Mouse (Mus musculus) hindbrain, embryonic 13.5 days (tissue): ENCODE data around the gene Gpr162. TPM values are rescaled to one million over a fixed set of nuclear protein-coding genes. Genes with fewer than 3 reads are reported as not detected.
A peak's percentile ranks its signal among the peaks of the same experiment; 100 is the strongest.

ENCODE experiments used
- ATAC-seq: fragments of 200-750 bp; cut with Nextera tagmentation; 2 replicates; pipeline ENCODE4 v1.8.0; 2017; ENCODE audit warnings: moderate TSS enrichment; ENCODE audit not compliant: low FRiP score
- H3K27ac ChIP-seq: fragments of 300-500 bp; sonication (generic); 2 replicates; pipeline ENCODE4 v1.5.1; 2015; ENCODE audit warnings: inconsistent platforms, mild to moderate bottlenecking, moderate library complexity
- H3K27me3 ChIP-seq: fragments of 300-500 bp; sonication (generic); 2 replicates; pipeline ENCODE4 v1.6.1; 2015; ENCODE audit warnings: mild to moderate bottlenecking, inconsistent platforms
- H3K36me3 ChIP-seq: fragments of 300-500 bp; sonication (generic); 2 replicates; pipeline ENCODE4 v1.6.1; 2015; ENCODE audit warnings: mild to moderate bottlenecking, inconsistent platforms
- H3K4me1 ChIP-seq: fragments of 300-500 bp; sonication (generic); replicated peaks from 2 replicates; pipeline ENCODE4 v1.6.1; 2015; ENCODE audit warnings: inconsistent platforms
- H3K4me2 ChIP-seq: fragments of 300-500 bp; sonication (generic); 2 replicates; pipeline ENCODE4 v1.6.1; 2015; ENCODE audit warnings: inconsistent platforms, mild to moderate bottlenecking, moderate library complexity
- H3K4me3 ChIP-seq: fragments of 300-500 bp; sonication (generic); 2 replicates; pipeline ENCODE4 v1.5.1; 2015; ENCODE audit warnings: mild to moderate bottlenecking, inconsistent platforms
- H3K9ac ChIP-seq: fragments of 300-500 bp; sonication (generic); 2 replicates; pipeline ENCODE4 v1.6.1; 2015; ENCODE audit warnings: mild to moderate bottlenecking, inconsistent platforms
- H3K9me3 ChIP-seq: fragments of 300-500 bp; sonication (generic); 2 replicates; pipeline ENCODE4 v1.6.1; 2016; ENCODE audit warnings: inconsistent platforms
- WGBS: fragments of 180-500 bp; shearing (Covaris S2); methylation state at CpG from one replicate; pipeline ENCODE4 v1.1.7; 2015; 5-methylcytosine and 5-hydroxymethylcytosine counted together
- polyA plus RNA-seq: library from polyadenylated mRNA; unstranded; fragments of >200 nt; fragmentation: Nextera tagmentation; extraction: Ambion mirVana; gene quantifications from 2 replicates; pipeline ENCODE4 v1.2.1, GENCODE M21; 2015

Gene Gpr162
- polyA plus RNA-seq: 21.3 and 22.5 TPM in 2 replicates

DNA sequence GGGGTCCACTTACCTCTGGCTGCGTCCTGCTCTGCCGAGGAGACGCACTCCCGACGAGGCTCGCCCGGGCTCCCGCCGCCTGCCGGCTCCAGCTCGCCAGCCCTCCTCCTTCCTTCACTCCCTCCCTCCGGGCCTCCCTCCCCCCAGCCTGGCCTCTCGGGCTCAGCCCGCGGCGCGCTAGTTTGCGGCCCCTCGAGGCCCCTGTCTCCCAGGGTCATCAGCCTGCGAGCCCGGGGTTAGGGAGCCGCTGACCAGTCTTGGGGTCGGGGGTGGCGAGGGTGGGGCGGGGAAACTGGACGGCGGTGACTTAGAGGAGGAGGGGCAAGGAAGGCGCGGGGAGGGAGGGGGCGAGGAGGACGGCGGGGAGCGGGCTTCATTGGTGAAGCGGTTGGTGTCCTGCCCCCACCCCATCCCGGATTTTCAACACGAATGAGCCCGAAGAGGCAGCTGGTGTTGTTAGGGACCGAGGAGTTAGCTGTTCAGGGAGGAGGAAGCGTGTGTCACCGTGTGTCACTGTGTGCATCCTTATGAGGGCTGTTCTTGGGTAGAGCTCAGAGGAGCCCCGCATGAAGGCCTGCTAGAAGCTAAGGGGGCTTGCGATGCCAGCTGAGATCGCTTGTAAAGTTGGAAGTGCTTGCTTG, at the start of gene Gpr162:
Gpr162 (minus strand) TSS at position 326 of the 641 bp plus-strand sequence.
- H3K9me3 ChIP-seq: no peaks in the 10 kb centered on the region
- H3K4me3 ChIP-seq: peak within 1 kb of the TSS; percentile 67
- H3K4me2 ChIP-seq: peak within 1 kb of the TSS; percentile 73
- H3K36me3 ChIP-seq: peaks cover 11% of the 10 kb centered on the region
- peaks cover 77% of the 10 kb centered on the region for H3K4me1 ChIP-seq
- ATAC-seq: peak; percentile 64
- H3K27me3 ChIP-seq: peaks cover 4% of the 10 kb centered on the region
- WGBS: under 1% methylated on average over 37 of the region's 43 CpGs
- H3K9ac ChIP-seq: peak within 1 kb of the TSS; percentile 89
- peak within 1 kb of the TSS; percentile 95 for H3K27ac ChIP-seq

DNA sequence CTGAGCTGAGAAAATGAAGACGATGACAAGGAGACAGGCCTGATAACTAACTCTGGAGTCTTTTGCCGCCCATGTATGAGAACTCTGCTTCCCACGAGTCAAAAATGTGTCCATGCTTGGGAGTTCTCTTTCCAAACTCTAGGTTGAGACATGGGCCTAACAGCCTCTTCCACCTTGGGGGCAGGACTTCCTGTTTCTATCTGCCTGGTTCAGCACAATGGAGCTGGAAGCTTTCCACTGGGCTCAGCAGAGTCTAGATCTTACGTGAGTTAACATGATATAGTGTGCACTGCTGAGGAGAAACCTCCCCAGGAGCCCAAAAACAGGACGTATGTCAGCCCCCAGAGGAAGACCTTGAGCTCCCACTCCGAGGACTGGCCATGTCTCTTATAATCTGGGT, 49.4 kb upstream of the Gpr162 start:
- 0 out of 2 replicates have a peak overlapping the region, but pooled peaks have one; percentile 100 for H3K4me2 ChIP-seq

DNA sequence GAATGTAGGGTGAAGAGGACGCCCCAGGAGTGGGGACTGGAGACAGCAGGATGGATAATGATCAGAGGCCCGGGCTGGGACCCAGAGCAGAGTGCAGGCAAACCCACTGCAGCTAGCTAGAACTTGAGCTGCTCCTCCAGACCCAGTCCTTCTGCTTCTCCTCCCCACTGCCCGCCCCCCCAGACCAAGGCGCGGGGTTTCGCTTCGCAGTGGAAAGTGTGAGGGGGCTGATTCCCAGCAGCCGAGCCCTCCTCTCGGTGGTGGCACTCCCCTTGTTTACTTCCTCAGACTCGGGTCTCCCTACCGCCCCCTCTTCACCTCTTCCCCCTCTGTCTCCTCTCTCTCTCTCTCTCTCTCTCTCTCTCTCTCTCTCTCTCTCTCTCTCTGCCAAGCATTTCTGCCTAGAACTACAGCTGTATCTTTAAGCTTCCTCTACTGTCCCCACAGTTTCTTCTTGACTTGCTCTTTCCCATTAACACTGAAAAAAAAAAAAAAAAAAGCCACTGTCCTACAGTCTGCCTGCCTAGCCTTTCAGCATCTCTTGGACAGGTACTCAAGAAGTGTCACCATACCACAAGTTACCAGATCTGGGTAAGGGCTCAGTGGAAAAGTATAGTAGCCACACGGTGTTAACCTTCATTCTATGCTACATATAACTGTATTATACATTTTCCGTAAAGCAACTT, 47.9 kb upstream of the Gpr162 start, which contains the start of gene Lag3:
Lag3 (minus strand) TSS at position 173 of the 686 bp plus-strand sequence.
- peaks cover 11% of the 10 kb centered on the region; the same call in 1 of the 2 replicates for H3K27me3 ChIP-seq
- no peaks in the 10 kb centered on the region for H3K9me3 ChIP-seq
- no peak within 1 kb of the TSS for H3K4me3 ChIP-seq
- 0 out of 2 replicates have a peak within 1 kb of the TSS, but pooled peaks have one; percentile 61 for H3K9ac ChIP-seq
- peaks cover 33% of the 10 kb centered on the region for H3K36me3 ChIP-seq
- H3K4me1 ChIP-seq: peaks cover 61% of the 10 kb centered on the region
- 0 out of 2 replicates have a peak within 1 kb of the TSS, but pooled peaks have one; percentile 2 for H3K4me2 ChIP-seq
- no peak for ATAC-seq
- WGBS: 22% methylated on average over 13 of the region's 13 CpGs
- peak within 1 kb of the TSS; percentile 100 for H3K27ac ChIP-seq

More for the DNA sequence above, 49.4 kb upstream of the Gpr162 start:
- H3K9me3 ChIP-seq: no peaks in the 10 kb centered on the region
- WGBS: 72% methylated on average over 6 of the region's 6 CpGs
- peaks cover 62% of the 10 kb centered on the region for H3K4me1 ChIP-seq
- no peak for ATAC-seq
- H3K4me3 ChIP-seq: no peak overlapping the region
- peak overlapping the region; percentile 100 for H3K27ac ChIP-seq
- peaks cover 29% of the 10 kb centered on the region for H3K36me3 ChIP-seq
- H3K27me3 ChIP-seq: peaks cover 11% of the 10 kb centered on the region; the same call in 1 of the 2 replicates
- peak overlapping the region; percentile 100; the same call in 1 of the 2 replicates for H3K9ac ChIP-seq

DNA sequence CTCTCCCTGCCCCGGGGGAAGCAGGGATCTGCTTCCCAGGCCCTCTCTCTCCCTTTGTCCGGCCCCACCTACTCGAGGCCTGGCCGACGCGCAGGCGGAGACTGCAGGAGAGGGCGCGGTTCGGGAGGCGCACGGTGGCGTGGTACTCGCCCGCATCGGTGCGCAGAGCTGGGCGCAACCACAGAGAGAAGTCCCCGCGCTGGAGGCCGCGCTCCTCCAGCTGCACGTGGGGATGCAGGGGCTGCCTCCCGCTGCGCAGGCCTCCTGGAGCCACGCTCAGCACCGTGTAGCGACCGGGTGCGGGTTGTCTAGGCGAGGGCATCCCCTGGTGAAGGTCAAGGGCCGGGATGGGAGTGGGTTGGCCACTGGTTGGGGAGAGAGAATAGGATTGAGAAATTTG, 46.2 kb upstream of the Gpr162 start:
- Histone ChIP-seq H3K27ac (0 out of 2 replicates have a peak overlapping the region, but pooled peaks have one; percentile 6), H3K4me1 (peaks cover 55% of the 10 kb centered on the region), H3K4me2 (peak overlapping the region; percentile 39), H3K4me3 (peak overlapping the region; percentile 11; the same call in 1 of the 2 replicates), H3K9me3 (no peaks in the 10 kb centered on the region), H3K27me3 (peaks cover 11% of the 10 kb centered on the region; the same call in 1 of the 2 replicates), H3K36me3 (peaks cover 33% of the 10 kb centered on the region), H3K9ac (peak overlapping the region; percentile 61)
- ATAC-seq: 0 out of 2 replicates have a peak, but pooled peaks have one; percentile 14
- WGBS: 3% methylated on average over 32 of the region's 32 CpGs

- ATAC-seq: no peak
- no peak overlapping the region for H3K9ac ChIP-seq
Observed at GRCm38 (mm10) chr6:124907767-124908166, 44.0 kb upstream of the Gpr162 start.

DNA sequence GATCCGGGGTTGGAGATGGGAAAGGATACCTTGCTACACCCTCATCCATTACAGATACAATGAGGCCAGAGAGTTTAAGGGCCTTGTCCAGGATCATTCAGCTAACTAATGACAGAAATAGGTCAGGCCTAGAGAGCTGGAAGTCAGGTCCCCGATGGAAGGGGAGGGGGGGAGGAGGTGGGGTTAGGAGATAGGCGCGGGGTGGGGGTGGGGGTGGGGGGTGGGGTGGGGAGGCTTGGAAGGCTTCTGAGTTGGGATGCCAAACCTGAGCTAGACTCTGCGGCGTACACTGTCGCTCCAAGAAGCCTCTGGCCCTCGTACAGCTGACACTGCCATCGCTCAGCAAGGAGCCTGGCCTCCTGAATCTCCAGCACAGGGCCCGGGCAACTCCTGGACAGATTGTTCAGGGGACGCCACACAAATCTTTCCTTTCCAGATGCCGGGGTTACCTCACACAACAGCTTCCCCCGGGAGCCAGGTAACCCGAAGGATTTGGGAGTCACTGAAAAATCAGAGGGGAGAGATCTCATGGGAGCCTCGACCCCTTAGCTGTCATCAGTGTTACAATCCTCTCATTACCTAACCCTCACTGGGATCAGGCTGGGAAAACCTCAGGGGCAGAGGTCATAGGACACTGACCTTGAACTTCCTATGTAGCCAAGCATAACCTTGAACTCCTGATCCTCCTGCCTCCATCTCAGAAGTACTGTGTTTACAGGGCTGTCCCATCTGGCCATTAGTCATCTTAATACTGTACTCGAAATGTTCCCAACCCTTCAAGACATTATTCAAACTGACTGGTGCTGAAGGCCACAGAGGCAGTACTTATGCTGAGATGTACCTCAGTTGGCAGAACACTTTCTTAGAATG, 41.4 kb upstream of the Gpr162 start:
- Histone ChIP-seq H3K4me2 (peak overlapping the region; percentile 65), H3K4me1 (peaks cover 43% of the 10 kb centered on the region), H3K4me3 (peak overlapping the region; percentile 39), H3K36me3 (peaks cover 5% of the 10 kb centered on the region; the same call in 1 of the 2 replicates), H3K9ac (peak overlapping the region; percentile 76), H3K9me3 (no peaks in the 10 kb centered on the region), H3K27ac (peak overlapping the region; percentile 99), H3K27me3 (peaks cover 11% of the 10 kb centered on the region; the same call in 1 of the 2 replicates)
- 31% methylated on average over 16 of the region's 16 CpGs for WGBS
- ATAC-seq: no peak

More at GRCm38 (mm10) chr6:124907767-124908166, 44.0 kb upstream of the Gpr162 start:
- Histone ChIP-seq H3K27ac (no peak overlapping the region), H3K36me3 (peaks cover 10% of the 10 kb centered on the region), H3K4me2 (no peak overlapping the region), H3K9me3 (no peaks in the 10 kb centered on the region), H3K4me1 (peaks cover 47% of the 10 kb centered on the region), H3K27me3 (peaks cover 11% of the 10 kb centered on the region; the same call in 1 of the 2 replicates), H3K4me3 (no peak overlapping the region)
- 95% methylated on average over 1 of the region's 1 CpGs for WGBS

DNA sequence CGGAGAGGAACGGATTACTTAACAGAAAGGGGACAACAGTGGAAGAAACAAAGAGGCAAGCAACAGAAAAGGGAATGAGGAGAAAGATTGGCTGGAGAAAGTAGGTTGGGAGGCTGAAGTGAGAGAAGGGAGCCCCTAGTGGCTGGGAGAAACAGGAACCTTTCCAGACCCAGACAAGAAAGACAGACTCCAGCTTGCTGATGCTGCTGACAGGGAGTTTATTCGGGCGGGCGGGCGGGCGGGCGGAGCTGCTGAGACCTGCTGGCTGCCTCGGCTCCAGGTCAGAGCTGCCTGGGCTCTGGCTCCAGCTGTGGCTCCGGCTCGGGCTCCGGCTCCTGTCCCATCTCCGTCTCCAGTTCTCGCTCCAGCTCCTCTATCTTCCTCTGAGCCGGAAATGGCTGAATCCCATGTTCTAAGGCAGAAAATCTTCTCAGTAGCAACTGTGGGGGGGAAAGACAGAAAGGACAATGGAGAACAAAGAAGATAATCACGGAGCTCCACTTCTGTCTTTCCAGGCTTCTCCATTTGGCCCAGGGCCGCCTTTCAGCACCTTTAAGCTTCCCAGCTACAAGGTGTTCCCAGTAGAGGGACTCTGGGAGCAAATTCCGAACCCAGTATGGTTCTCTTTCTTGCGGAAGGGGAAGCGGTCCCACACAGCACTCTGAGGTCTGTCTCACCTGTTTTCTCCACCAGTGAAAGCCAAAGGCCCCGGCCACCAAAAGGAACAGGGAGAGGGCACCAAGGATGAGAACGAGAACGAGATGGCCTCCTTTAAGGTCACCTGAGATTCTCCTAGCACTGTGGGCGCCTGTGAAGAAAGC, 40.6 kb upstream of the Gpr162 start:
- Histone ChIP-seq H3K4me2 (peak overlapping the region; percentile 65), H3K36me3 (peaks cover 5% of the 10 kb centered on the region; the same call in 1 of the 2 replicates), H3K27ac (peak overlapping the region; percentile 99), H3K4me3 (peak overlapping the region; percentile 39), H3K27me3 (peaks cover 6% of the 10 kb centered on the region; the same call in 1 of the 2 replicates), H3K9ac (peak overlapping the region; percentile 76), H3K4me1 (peaks cover 37% of the 10 kb centered on the region), H3K9me3 (no peaks in the 10 kb centered on the region)
- 7% methylated on average over 24 of the region's 24 CpGs for WGBS
- peak; percentile 74 for ATAC-seq

GRCm38 (mm10) chr6:124903580-124904151, 39.9 kb upstream of the Gpr162 start:
- H3K9ac ChIP-seq: peak overlapping the region; percentile 76
- H3K4me3 ChIP-seq: peak overlapping the region; percentile 39
- WGBS: 0% methylated on average over 23 of the region's 23 CpGs
- H3K27me3 ChIP-seq: peaks cover 1% of the 10 kb centered on the region; the same call in 1 of the 2 replicates
- peak; percentile 90 for ATAC-seq
- H3K4me2 ChIP-seq: peak overlapping the region; percentile 65
- no peaks in the 10 kb centered on the region for H3K9me3 ChIP-seq
- peak overlapping the region; percentile 99 for H3K27ac ChIP-seq
- peaks cover 5% of the 10 kb centered on the region; the same call in 1 of the 2 replicates for H3K36me3 ChIP-seq
- H3K4me1 ChIP-seq: peaks cover 34% of the 10 kb centered on the region

DNA sequence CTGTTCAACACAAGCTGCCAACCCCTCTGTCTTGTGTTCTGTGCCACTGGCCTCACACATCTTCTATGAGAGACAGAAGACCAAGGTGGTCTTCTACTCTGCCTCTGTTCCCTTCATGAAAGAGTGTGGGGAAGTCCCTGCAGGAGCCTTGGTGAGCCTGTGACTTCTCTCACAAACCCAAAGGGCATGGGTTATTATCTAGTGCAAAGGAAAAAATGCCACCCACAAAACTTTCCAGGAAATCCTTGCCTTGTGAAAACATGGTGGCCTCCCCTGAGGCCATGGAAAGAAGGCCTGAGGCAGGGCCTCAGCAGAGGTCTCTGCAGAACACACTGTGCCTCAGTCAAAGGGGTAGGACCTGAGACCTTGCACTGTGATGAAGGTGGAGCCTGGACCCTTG, 38.1 kb upstream of the Gpr162 start:
- H3K4me1 ChIP-seq: peaks cover 34% of the 10 kb centered on the region
- no peak overlapping the region for H3K4me2 ChIP-seq
- no peaks in the 10 kb centered on the region for H3K9me3 ChIP-seq
- H3K4me3 ChIP-seq: no peak overlapping the region
- ATAC-seq: no peak
- no peaks in the 10 kb centered on the region for H3K27me3 ChIP-seq
- H3K27ac ChIP-seq: no peak overlapping the region
- H3K36me3 ChIP-seq: no peaks in the 10 kb centered on the region
- H3K9ac ChIP-seq: no peak overlapping the region

GRCm38 (mm10) chr6:124900801-124901480, 37.2 kb upstream of the Gpr162 start:
- Histone ChIP-seq H3K4me2 (no peak overlapping the region), H3K9me3 (no peaks in the 10 kb centered on the region), H3K27me3 (no peaks in the 10 kb centered on the region), H3K4me3 (no peak overlapping the region), H3K36me3 (no peaks in the 10 kb centered on the region), H3K4me1 (peaks cover 34% of the 10 kb centered on the region), H3K27ac (0 out of 2 replicates have a peak overlapping the region, but pooled peaks have one; percentile 35), H3K9ac (no peak overlapping the region)
- WGBS: 48% methylated on average over 10 of the region's 10 CpGs
- no peak for ATAC-seq
